Mouse (Mus musculus) kidney, embryonic 16.5 days (tissue): Measurements from ENCODE around the gene Rassf8. TPM values are rescaled to one million over a fixed set of nuclear protein-coding genes. Genes with fewer than 3 reads are reported as not detected.

Experiments used
- ATAC-seq: fragments of 200-750 bp; cut with Nextera tagmentation; 2 replicates; pipeline ENCODE4 v1.8.0; 2017; ENCODE audit warnings: moderate TSS enrichment; ENCODE audit not compliant: low FRiP score, low TSS enrichment
- H3K27ac ChIP-seq: fragments of 300-500 bp; sonication (generic); 2 replicates; pipeline ENCODE4 v1.5.1; 2014; ENCODE audit warnings: low read length
- H3K27me3 ChIP-seq: fragments of 300-500 bp; sonication (generic); 2 replicates; pipeline ENCODE4 v1.6.1; 2014; ENCODE audit warnings: low read length, control low read depth, mixed read lengths; ENCODE audit not compliant: insufficient read depth
- H3K36me3 ChIP-seq: fragments of 300-500 bp; sonication (generic); 2 replicates; pipeline ENCODE4 v1.6.1; 2014; ENCODE audit warnings: low read length, control low read depth, mixed read lengths; ENCODE audit not compliant: insufficient read depth
- H3K4me1 ChIP-seq: fragments of 300-500 bp; sonication (generic); 2 replicates; pipeline ENCODE4 v1.6.1; 2014; ENCODE audit warnings: low read length, control low read depth, mixed read lengths; ENCODE audit not compliant: insufficient read depth
- H3K4me2 ChIP-seq: fragments of 300-500 bp; sonication (generic); replicated peaks from 2 replicates; pipeline ENCODE4 v1.6.1; 2014; ENCODE audit warnings: low read depth, low read length
- H3K4me3 ChIP-seq: fragments of 300-500 bp; sonication (generic); 2 replicates; pipeline ENCODE4 v1.5.1; 2014; ENCODE audit warnings: mild to moderate bottlenecking, low read length
- H3K9ac ChIP-seq: fragments of 300-500 bp; sonication (generic); replicated peaks from 2 replicates; pipeline ENCODE4 v1.6.1; 2014; ENCODE audit warnings: low read length
- H3K9me3 ChIP-seq: fragments of 300-500 bp; sonication (generic); 2 replicates; pipeline ENCODE4 v1.6.1; 2016; ENCODE audit warnings: low read length, control low read depth
- WGBS: fragments of 180-500 bp; shearing (Covaris S2); extraction: QIAGEN DNeasy Blood & Tissue Kit; methylation state at CpG from one replicate; pipeline ENCODE4 v1.1.7; 2014; 5-methylcytosine and 5-hydroxymethylcytosine counted together
- polyA plus RNA-seq: library from polyadenylated mRNA; unstranded; fragments of >200 nt; fragmentation: Nextera tagmentation; extraction: Ambion mirVana; gene quantifications from 2 replicates; pipeline ENCODE4 v1.2.1, GENCODE M21; 2015

Gene Rassf8
- polyA plus RNA-seq, 1 experiment from 2014 or later: 4.6 TPM

DNA sequence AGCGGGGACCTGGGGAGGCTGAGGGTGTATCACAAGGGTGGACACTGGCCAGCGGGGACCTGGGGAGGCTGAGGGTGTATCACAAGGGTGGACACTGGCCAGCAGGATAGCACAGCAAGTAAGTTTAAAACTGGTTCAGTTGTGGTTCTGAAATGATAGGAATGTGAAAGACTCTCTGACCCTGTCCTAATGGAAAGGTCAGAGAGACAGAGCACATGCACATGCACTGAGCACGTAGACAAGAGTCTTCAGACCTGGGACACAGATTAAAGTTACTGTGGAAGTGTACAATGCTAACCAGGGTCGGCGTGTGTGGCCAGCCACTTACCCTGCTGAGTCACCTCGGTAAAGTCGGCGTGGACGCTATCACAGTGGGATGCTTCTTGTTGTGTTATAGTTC lies 61.4 kb downstream of the Rassf8 start:
- H3K9me3 ChIP-seq: no peaks in the 10 kb centered on the region
- no peak overlapping the region for H3K27ac ChIP-seq
- ATAC-seq: no peak
- no peaks in the 10 kb centered on the region for H3K4me1 ChIP-seq
- WGBS: 93% methylated on average over 8 of the region's 9 CpGs
- H3K9ac ChIP-seq: no peak overlapping the region
- no peaks in the 10 kb centered on the region for H3K27me3 ChIP-seq
- no peak overlapping the region for H3K4me2 ChIP-seq
- 0 out of 2 replicates have a peak, but pooled peaks cover 12% of the 10 kb centered on the region for H3K36me3 ChIP-seq
- H3K4me3 ChIP-seq: no peak overlapping the region

DNA sequence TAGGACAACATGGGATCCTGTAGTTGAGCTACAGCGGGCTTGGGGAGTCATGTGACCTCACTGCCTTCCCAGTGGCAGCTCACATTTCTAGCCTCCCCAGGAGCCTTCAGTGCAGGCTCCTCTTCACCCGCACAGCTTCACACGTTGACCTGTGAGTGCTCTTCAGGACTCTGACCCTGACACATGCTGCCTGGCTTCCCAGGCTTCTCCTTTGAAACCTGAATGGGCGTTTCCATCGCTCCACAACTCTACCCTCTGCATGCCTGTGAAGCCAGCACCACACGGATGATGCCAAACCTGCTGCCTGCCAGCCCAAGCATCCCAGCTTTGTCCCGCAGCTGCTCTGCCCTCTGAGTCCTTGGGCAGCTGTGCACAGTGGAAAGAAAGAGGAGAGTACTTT lies 63.0 kb downstream of the Rassf8 start:
- 81% methylated on average over 7 of the region's 7 CpGs for WGBS
- no peaks in the 10 kb centered on the region for H3K27me3 ChIP-seq
- H3K4me2 ChIP-seq: no peak overlapping the region
- H3K9me3 ChIP-seq: no peaks in the 10 kb centered on the region
- 0 out of 2 replicates have a peak, but pooled peaks cover 12% of the 10 kb centered on the region for H3K36me3 ChIP-seq
- H3K4me3 ChIP-seq: no peak overlapping the region
- H3K4me1 ChIP-seq: no peaks in the 10 kb centered on the region
- ATAC-seq: no peak
- H3K9ac ChIP-seq: no peak overlapping the region
- no peak overlapping the region for H3K27ac ChIP-seq

DNA sequence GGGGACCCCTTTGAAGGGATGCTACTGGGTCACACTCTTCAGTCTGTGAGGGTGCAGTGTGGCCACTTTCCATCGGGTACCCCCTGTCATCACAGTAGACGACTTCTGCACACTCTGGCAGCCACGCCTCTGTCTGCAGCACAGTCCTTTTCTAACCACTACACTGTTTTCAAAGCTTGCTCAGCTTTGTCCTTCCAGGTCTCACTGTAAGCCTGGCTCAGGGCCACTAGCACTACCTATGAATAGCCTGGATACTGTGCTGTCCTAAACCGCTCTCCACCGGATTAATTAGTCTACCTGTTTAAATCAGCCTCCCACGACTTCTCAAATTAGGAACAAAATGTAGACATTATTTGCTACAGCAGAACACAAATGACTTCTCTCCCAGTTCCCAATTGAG lies 63.5 kb downstream of the Rassf8 start:
- Histone ChIP-seq H3K4me3 (no peak overlapping the region), H3K36me3 (0 out of 2 replicates have a peak, but pooled peaks cover 12% of the 10 kb centered on the region), H3K9ac (no peak overlapping the region), H3K4me2 (no peak overlapping the region), H3K27me3 (no peaks in the 10 kb centered on the region), H3K27ac (no peak overlapping the region), H3K9me3 (no peaks in the 10 kb centered on the region), H3K4me1 (no peaks in the 10 kb centered on the region)
- no peak for ATAC-seq
- 88% methylated on average over 6 of the region's 6 CpGs for WGBS

DNA sequence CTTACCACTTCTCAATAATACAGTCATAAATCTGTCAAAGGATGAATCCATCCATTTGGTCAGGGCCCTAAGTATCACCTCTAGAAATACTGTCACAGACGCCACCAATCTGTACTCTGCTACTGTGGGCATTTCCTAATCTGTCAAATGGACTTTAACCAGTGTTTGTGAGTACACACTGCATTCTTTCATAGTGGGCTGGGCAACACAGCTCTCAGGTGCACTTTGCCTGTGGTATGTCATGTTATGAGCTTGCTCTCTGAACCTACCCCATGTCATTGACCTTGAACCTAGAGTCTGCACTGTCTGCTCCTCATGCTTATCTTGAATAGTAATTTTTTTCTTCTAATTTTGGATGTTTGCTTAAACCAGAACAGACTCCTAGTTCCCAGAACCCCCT lies 64.6 kb downstream of the Rassf8 start:
- 48% methylated on average over 1 of the region's 1 CpGs for WGBS
- Histone ChIP-seq H3K27ac (no peak overlapping the region), H3K36me3 (peaks cover 12% of the 10 kb centered on the region; the same call in 1 of the 2 replicates), H3K4me3 (no peak overlapping the region), H3K4me1 (peaks cover 4% of the 10 kb centered on the region; the same call in 1 of the 2 replicates), H3K9ac (no peak overlapping the region), H3K27me3 (no peaks in the 10 kb centered on the region), H3K9me3 (no peaks in the 10 kb centered on the region), H3K4me2 (no peak overlapping the region)
- no peak for ATAC-seq

DNA sequence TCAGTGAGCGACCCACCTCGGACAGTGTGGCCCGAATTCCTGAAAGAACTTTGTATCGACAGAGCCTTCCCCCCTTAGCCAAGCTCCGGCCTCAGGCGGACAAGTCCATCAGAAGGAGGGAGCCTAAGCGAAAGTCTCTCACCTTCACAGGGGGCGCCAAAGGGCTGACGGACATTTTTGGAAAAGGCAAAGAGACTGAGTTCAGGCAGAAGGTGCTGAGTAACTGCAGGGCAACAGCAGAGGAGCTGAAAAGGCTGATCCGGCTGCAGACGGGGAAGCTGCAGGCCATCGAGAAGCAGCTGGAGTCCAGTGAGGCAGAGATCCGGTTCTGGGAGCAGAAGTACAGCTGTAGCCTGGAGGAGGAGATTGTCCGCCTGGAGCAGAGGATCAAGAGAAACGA lies 68.7 kb downstream of the Rassf8 start:
- Histone ChIP-seq H3K27me3 (no peaks in the 10 kb centered on the region), H3K9me3 (no peaks in the 10 kb centered on the region), H3K4me2 (peak overlapping the region; percentile 4; the same call in 1 of the 2 replicates), H3K36me3 (peaks cover 15% of the 10 kb centered on the region), H3K9ac (0 out of 2 replicates have a peak overlapping the region, but pooled peaks have one; percentile 24), H3K4me3 (no peak overlapping the region), H3K4me1 (peaks cover 4% of the 10 kb centered on the region; the same call in 1 of the 2 replicates), H3K27ac (no peak overlapping the region)
- peak; percentile 12; the same call in 1 of the 2 replicates for ATAC-seq
- 34% methylated on average over 15 of the region's 15 CpGs for WGBS

DNA sequence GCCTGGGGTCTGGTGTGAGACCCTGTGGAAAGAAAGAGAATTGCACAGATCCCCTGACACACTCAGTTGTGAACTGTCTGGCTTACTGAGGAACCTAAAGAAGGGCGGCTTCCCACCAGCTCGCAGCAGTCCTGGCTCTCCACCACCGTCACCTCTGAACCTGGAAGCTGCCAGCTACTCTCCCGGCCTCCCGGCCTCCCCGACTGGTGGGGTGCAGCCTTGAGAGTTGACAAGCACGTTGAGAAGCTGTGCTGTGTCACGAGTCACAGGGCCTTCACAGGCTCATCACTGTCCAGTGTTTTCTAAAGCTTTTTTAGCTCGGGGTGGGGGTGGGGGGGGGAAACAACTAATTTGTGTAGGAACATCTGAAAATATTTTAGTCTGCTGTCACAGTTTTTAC lies 72.6 kb downstream of the Rassf8 start:
- WGBS: 79% methylated on average over 9 of the region's 9 CpGs
- no peak overlapping the region for H3K4me3 ChIP-seq
- ATAC-seq: no peak
- H3K27me3 ChIP-seq: no peaks in the 10 kb centered on the region
- no peak overlapping the region for H3K4me2 ChIP-seq
- H3K4me1 ChIP-seq: peaks cover 4% of the 10 kb centered on the region; the same call in 1 of the 2 replicates
- H3K36me3 ChIP-seq: peaks cover 8% of the 10 kb centered on the region
- no peak overlapping the region for H3K9ac ChIP-seq
- no peaks in the 10 kb centered on the region for H3K9me3 ChIP-seq
- no peak overlapping the region for H3K27ac ChIP-seq

DNA sequence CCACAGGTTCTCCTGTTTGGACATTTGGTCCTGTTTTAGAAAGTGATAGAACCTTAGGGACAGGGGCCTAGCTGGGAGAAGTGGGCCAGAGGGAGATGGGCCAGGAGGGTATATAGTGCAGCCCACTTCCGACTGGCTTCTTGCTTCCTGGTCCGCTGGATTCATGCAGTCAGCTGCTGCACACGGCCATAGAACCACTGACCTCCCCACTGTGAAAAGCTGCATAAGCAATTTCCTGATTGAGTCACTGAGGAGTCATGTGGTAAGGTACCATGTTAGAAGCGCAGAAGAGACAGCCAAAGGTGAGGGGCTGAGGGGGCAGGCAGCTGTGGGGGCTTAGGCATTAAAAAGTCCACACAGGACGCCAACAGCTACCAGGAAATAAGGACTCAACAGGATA lies 75.7 kb downstream of the Rassf8 start:
- peaks cover 12% of the 10 kb centered on the region for H3K36me3 ChIP-seq
- no peak overlapping the region for H3K4me3 ChIP-seq
- WGBS: 57% methylated on average over 5 of the region's 5 CpGs

DNA sequence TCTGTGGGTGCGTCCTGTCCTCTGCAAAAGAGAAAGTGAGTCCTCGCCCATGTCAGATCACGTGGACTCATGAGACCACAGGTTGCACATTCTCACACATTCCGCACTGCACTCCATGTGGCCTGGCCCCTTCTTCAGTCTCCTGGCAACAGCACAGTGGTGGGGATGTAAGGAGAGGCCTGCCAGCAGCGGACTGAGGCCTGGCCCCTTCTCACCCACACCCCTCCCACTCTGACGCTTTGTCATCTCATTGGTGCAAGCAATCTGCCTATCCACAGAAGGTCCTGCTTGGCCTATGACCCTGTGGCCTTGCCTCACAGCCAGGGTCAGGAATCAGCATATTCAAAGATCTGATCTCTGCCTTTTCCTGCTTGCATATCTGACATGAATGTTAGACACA lies 76.6 kb downstream of the Rassf8 start:
- Histone ChIP-seq H3K9me3 (peaks cover 4% of the 10 kb centered on the region; the same call in 1 of the 2 replicates), H3K9ac (no peak overlapping the region), H3K4me3 (no peak overlapping the region), H3K27ac (no peak overlapping the region), H3K36me3 (peaks cover 11% of the 10 kb centered on the region; the same call in 1 of the 2 replicates), H3K4me2 (no peak overlapping the region), H3K27me3 (no peaks in the 10 kb centered on the region), H3K4me1 (no peaks in the 10 kb centered on the region)
- WGBS: 71% methylated on average over 6 of the region's 6 CpGs
- peak; percentile 66; the same call in 1 of the 2 replicates for ATAC-seq

More for the DNA sequence above, 75.7 kb downstream of the Rassf8 start:
- H3K9me3 ChIP-seq: peaks cover 4% of the 10 kb centered on the region; the same call in 1 of the 2 replicates
- H3K4me2 ChIP-seq: no peak overlapping the region
- no peaks in the 10 kb centered on the region for H3K4me1 ChIP-seq
- ATAC-seq: no peak; the same call in 1 of the 2 replicates
- no peak overlapping the region for H3K9ac ChIP-seq
- H3K27me3 ChIP-seq: no peaks in the 10 kb centered on the region
- no peak overlapping the region for H3K27ac ChIP-seq

DNA sequence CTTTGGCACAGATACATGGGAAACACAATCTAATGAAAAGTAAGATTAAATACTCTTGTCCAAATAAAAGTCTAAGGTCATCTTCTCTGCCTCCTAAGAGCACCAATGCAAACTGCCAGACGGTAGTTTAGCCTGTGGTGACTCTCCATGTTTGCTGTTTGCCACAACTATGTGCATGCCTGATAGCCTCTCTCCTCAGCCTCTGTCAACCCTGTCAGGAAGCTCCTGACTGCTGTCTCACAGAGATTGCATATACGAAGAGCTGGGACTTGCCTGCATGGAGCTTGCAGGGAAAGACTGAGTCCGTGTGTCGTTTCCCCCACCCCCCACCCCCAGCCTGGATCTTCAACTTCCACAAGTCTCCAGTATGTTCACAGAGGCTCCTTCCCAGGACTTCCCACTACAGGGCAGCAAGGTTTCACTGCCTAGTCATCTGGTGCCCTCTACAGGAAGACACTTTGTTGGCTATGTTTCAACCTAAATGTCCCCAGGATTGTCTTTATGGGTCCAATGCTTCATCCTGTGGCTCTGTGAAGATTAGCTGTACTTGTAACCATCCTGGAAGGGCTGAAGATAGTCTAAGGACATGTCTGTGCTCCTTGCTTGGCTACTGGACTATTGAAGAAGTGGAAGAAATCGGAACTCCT lies 77.2 kb downstream of the Rassf8 start:
- ATAC-seq: no peak

DNA sequence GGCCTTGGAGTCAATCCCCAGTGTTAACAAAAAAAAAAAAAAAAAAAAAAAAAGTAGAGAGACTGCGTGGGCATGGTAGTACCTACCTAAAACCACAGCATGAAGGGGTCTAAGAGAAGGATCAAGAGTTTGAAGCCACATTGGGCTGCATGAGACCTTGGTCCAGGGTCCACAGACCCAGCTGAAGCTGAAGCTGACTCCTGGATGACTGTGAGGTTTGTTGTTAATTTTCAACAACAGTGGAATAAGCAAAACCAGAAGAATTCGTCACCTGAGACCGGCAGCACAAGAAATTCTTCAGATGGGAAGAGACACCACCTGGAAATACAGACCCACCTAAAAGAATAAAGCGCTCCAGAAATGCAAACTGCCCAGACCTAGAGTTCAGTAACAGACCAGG lies 79.8 kb downstream of the Rassf8 start:
- peaks cover 4% of the 10 kb centered on the region; the same call in 1 of the 2 replicates for H3K9me3 ChIP-seq
- H3K27me3 ChIP-seq: no peaks in the 10 kb centered on the region
- no peaks in the 10 kb centered on the region for H3K4me1 ChIP-seq
- no peak overlapping the region for H3K4me3 ChIP-seq
- H3K36me3 ChIP-seq: peaks cover 9% of the 10 kb centered on the region; the same call in 1 of the 2 replicates
- H3K27ac ChIP-seq: no peak overlapping the region
- no peak overlapping the region for H3K4me2 ChIP-seq
- no peak overlapping the region for H3K9ac ChIP-seq
- no peak for ATAC-seq
- 95% methylated on average over 4 of the region's 4 CpGs for WGBS

More for the DNA sequence above, 77.2 kb downstream of the Rassf8 start:
- 47% methylated on average over 5 of the region's 5 CpGs for WGBS
- Histone ChIP-seq H3K4me2 (no peak overlapping the region), H3K4me3 (no peak overlapping the region), H3K9me3 (peaks cover 4% of the 10 kb centered on the region; the same call in 1 of the 2 replicates), H3K27me3 (no peaks in the 10 kb centered on the region), H3K36me3 (peaks cover 11% of the 10 kb centered on the region; the same call in 1 of the 2 replicates), H3K27ac (no peak overlapping the region), H3K9ac (no peak overlapping the region), H3K4me1 (no peaks in the 10 kb centered on the region)
